Mouse (Mus musculus): ENCODE measurements around the gene Cdipt.

DNA sequence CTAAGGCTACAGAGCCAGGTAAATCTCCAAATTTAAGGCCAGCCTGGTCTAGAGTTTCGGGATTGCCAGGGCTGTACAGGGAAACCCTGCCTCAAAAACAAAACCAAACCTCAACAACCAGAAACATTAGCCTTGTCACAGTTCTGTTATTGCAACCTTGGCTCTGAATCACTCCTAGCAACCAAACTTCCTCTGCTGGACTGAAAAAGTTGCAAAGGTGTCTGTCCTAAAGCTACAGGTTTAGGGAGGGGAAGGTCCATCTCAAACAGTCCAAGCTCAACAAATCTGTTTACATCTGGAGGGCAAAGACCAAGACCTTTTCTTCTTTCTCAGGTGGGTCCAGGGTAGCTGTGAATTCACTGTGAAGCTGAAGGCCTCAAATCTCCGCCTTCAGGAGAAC is 35.3 kb downstream of the Cdipt start:
- no peak for TF ChIP-seq CTCF (conservative IDR thresholded peaks at IDR 0.05; ENCODE audit: low read length)
- no peak for TF ChIP-seq POU5F1 (IDR thresholded peaks at IDR 0.05; ENCODE audit: borderline replicate concordance, low read length)
